Mouse (Mus musculus) embryo, embryonic 11.5 days (tissue): ENCODE measurements around the gene Rpp14.

Experiments
- DNase-seq: peaks from one replicate; pipeline ENCODE4 v3.0.0-alpha.2; 2012; ENCODE audit warnings: low read depth, low spot score

Rpp14 gene

DNA sequence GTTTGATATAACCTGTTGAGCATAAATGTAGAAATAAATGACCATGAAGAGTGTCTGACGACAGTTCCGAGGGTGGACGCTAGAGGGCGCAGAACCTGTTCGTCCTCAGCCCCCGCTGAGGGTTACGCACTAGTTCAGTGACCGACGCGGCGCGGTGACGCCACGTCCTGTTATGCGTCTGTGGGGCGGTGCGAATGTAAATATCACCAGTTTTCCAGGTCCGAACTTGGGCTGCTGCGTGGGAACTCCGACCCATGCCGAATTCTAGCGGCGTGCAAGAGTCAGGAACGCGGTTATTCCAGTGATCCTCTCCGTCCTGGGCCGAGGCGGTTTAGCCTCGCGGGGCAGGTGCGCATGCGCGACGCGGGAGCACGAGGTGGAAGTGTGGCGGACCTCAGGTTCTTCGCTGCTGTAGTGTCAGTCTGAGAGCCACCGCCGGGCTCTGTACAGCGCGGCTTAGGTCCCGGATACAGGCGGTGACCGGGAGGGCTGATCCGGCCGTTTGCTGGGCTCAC is at the start of gene Rpp14:
Rpp14 (plus strand) TSS at position 203 of the 515 bp plus-strand sequence.
- DNase-seq, result peak; percentile 96

DNA sequence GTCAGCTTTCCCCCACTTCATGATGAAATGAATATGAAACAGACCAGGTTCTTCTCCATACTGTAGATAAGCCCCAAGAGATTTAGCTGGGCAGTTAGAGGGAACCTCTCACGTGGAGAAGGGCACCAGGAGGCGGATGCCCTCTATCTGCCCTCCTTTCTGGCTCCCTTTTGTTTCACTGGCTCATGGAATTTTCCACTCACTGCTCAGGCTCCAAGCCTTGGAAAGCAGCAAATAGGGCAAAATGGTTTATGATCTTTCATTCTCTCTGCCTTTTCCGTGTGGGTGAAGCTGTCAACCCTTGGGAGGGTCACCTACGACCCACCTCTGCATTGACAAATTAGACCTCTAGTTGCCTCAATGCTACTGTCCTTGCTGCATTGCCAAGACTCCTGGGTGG is 49.6 kb upstream of the Rpp14 start:
- DNase-seq, result no peak

DNA sequence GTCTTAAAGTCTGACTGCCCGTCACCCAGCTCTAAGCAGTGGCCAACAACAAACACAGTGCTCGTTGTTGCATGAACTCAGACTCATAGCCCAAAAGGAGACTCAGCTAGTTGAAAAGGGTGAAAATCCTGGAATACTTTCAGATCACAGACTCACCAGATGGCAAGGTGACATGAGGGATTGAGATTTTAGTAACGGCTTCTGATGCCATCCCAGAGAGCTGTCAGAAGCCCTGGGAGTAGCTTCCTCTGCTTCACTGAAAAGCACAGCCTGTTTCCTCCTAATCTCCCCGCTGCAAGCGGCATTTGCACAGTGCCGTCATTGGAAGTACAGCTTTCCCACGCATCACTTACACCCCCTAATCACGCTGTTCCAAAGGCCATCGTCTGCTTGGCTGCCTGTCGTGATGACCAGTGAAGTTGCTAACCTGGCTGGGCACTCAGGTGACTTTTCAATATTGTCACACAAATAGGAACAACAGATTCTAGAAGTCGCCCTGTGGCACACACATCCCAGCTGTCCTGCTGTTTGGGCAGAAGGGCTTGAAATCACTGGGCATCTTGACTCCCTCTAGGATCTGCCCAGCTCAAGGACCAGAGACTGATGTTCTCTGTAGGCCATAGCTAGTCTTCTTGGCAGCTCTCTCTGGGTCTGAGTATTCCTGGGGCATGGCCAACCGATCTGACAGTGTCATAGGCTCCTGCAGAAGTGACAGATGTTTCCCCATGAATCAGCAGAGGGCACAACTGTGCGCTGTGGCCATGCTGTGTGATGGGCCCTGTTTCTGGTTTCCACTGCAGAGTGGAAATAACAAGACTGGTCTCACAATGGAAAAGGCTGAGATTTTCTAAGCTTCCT is 47.9 kb upstream of the Rpp14 start:
- DNase-seq, result no peak

DNA sequence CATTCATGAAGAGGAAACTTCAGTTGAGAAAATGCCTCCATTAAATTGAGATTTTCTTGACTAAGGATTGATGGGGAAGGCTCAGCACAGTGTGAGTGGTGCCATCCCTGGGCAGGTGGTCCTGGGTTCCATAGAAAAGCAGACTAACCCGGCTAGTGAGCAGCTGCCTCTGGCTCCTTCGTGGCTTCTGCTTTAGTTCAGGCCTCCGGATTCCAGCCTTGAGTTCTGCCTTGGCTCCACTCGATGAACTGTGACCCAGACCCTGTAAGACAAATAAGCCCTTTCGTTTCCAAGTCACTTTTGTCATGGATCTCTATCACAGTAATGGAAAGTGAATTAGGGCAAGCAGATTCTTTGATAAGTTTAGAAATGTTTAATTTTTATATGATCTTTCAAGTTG is 45.6 kb upstream of the Rpp14 start:
- no peak for DNase-seq

DNA sequence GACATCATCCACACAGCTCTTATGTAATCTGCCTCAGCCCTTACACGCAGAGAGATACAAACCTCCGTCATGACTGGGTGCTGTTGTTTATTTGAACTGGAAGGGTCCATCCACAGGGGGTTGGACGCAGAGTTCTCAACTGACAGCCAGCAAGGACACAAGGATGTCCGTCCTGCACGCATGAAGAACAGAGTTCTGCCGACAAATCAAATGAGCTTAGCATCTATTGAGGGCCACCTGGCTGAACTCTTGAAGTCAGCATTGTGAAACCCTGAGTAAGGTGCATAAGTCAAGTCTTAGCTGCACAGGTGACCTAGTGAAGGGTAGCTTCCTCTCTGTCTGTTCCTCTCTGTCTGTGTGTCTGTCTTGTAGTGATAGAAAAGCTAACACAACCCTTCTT is 44.2 kb upstream of the Rpp14 start:
- no peak for DNase-seq

DNA sequence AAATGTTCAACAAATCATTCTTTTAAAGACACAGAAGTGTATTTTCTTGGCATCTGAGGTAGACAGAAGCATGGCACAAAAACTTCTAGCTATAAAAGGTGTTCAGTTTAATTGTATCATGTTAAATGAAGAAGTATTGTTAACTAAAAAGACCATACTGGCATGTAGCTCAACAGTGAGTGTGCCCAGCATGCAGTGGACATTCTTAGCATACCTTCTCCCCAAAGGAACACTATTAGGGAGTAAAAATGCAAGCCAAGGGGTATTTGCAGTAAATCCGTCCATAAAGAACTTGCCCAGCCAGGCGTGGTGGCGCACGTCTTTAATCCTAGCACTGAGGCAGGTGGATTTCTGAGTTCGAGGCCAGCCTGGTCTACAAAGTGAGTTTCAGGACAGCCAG is 43.8 kb upstream of the Rpp14 start:
- no peak for DNase-seq

DNA sequence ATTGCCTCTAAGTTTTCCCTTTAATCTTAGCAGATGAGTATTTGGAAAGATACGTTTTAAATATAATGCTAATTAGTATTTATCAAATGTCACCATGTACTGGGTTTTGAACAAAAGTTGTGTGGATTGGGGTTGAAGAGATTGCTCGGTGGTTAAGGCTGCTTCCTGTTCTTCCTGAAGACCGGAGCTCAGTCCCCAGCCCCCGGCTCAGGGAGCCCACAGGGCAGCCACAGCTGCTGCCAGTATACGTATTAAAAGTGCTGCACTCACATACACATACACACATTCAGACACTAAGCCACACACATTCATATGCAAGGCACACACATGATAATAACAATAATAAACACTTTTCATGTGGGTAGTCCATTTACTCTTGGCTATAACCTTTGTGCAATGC is 42.0 kb upstream of the Rpp14 start:
- no peak for DNase-seq

DNA sequence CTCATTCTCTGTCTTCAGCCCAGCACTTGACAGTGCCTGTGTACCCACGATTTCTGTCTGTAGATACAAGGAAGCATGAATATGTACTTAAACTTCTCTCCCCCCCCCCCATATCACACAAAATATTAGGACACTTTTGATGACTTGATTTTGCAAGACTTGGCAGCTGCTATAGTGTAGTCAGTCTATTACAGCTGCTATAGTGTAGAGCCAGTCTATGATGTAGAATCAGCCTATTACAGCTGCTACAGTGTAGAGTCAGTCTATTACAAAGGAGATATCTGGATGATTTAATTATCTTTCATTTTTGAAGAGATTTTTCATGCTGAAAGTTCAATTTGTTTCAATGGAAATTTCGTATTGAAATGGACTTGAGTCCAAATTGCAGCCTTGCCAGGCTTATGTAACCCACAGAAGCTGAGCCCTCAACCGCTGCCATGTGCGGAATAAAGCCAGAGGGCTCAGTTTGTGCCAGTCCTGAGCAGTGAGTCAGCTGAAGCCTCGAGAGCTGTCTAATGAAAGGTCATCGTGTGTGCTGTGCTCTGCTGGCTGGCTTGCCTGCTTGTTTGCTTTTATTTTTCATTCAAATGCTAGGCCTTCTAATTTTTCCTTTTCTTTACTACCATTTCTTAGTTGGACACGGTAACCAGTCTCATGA is 41.2 kb upstream of the Rpp14 start:
- DNase-seq, result no peak

DNA sequence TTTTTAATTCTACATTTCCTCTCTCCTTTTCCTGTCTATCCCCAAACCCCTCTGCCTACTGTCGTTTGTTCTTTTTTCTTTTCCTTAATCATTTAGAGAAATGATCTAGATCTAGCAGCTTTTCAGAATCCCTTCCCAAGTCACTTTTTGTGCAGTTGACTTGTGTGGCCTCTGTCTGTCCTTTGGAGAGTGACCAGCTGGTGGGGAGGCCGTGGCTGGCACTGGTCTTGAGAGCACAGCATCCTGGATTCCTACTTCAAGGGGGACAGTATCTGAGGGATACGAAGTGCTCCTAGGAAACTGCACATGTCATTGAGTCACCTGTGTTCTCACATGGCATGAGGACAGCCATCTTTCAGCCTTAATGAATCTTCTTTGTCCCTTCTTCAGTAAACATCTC is 40.0 kb upstream of the Rpp14 start:
- DNase-seq, result no peak

DNA sequence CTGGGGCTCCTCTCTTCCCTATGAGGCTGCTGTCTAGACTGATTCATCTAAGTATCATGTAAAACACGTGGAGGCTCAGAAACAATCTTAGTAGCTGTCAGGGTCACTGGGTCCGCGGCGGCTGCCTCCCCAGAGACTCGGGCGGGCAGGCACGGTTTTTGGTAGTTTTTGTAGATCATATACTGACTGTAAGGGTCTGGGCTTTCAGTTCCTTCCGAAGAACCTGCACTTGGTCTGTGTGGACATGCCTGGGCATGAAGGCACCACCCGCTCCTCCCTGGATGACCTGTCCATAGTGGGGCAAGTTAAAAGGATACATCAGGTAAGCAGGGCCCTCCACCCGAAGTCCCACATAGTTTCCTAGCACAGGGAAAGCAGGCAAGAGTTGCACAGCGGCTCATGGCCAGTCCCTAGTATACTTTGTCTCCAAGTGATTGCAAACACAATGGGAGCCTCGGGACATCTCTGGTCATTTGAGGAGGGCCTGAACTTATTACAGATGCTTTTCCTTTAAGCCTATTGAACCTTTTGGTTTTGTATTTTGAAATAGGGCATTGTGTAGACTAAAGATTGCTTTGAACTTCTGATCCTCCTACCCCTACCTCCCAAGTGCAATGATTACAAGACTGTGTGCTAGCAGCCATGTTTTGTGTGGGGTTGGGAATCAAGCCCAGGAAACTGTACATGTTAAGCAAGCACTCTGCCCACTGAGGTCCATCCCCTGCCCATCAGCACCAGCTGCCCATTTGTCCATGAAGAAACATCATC is 39.1 kb upstream of the Rpp14 start:
- no peak for DNase-seq

DNA sequence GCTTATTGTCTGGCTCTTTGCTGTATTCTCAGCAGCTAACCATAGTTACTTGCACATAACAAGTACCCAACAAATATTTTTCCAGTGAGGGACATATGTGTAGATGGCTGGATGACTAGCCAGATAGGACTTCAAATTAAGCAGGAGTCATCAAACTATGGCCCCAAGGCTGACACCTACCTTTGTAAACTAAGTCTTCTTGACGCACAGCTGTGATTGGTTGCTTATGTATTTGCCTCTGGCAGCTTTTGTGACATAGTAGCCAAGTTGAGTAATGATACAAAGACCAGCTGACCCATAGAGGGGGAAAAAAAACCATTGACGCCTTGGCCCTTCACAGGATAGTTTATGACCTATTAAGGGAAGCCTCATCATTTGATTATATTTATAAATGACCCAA is 38.0 kb upstream of the Rpp14 start:
- no peak for DNase-seq

DNA sequence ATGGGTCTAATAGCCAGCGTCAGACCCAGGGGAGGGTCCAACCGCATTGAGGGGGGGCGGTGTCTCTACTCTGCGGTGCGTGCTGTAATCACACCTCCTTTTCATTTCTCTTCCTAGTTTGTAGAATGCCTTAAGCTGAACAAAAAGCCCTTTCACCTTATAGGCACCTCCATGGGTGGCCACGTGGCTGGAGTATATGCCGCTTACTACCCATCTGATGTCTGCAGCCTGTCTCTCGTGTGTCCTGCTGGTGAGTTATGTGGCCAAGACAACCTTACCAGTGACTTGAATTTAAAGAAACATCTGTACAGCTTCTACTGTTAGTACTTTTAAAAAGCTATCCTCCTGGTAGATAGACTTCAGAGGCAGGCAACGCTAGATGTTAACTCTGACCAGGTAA is 37.6 kb upstream of the Rpp14 start:
- no peak for DNase-seq

DNA sequence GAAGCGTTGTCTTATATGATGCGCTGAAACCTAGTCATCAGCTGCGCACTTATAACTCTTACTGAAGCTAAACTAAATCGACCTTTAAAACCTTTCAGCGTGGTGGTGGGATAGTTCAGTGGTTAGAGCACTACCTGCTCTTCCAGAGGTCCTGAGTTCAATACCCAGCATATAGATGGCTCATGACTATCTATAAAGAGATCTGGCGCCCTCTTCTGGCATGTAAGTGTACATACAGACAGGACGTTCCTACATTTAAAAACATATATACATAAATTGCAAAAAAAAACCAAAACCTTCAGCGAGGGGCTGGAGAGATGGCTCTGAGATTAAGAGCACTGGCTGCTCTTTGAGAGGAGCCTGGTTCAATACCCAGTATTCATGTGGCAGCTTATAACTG is 35.8 kb upstream of the Rpp14 start:
- DNase-seq, result peak; percentile 29

DNA sequence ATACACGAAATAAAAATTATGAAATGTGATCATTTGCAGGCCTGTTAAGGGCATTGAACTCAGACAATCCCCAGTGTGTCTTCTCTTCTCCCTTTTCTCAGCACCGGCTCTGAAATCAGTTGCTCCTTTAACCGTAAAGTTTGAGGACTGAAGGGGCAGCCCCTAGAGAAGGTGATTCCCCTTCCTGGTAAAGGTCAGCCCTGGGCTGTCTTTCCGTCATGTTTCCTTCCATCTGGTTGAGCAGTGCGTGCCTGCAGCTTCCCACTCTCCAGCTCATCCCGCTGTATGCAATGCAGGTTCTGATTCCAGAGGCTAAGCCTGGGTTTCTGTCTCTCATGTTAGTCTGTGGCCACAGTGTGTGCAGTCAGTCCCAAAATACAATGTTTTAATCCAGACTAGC is 35.4 kb upstream of the Rpp14 start:
- DNase-seq, result no peak

DNA sequence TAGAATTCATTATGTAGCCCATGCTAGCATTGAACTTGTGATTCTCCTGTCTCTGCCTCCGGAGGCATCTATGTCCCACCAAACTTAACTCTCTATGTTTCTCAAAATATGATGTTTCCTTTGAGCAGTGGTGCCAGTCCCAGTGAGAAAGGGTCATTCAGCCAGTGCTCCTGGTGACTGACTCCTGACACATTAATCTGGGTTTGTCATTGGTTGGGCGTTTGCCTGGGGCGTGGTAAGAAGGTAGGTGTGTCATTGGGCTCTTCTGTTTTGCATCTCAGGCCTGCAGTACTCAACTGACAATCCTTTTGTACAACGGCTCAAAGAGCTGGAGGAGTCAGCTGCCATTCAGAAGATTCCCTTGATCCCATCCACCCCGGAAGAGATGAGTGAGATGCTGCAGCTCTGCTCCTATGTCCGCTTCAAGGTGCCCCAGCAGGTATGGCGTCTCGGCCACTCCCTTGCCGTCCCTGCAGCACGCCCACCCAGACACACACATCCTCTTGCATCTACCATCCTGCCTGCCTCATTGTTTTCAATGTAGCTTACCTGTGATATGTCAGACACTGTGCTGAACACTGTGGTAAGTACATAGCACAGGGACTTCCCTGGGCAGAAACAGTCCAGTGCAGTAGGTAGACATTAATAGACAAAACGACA is 34.9 kb upstream of the Rpp14 start:
- no peak for DNase-seq

DNA sequence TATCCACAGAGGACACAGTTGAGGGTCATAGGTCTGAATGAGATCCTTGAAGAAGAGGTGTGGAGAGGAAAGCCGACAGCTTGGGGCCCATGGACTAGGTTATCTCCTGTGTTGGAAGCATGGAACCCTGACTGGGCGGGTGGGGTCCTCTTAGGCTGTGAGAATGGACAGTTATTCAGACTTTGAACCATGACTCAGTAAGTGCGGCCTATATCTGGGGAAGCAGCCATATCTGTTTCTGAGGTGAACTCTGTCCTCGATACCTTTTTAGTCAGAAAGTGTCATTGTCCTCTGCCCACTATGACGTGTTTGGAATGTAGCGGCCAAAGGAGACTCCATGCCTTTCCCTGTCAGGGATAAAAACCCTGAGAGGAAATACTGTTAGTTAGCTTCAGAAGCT is 33.3 kb upstream of the Rpp14 start:
- DNase-seq, result no peak

DNA sequence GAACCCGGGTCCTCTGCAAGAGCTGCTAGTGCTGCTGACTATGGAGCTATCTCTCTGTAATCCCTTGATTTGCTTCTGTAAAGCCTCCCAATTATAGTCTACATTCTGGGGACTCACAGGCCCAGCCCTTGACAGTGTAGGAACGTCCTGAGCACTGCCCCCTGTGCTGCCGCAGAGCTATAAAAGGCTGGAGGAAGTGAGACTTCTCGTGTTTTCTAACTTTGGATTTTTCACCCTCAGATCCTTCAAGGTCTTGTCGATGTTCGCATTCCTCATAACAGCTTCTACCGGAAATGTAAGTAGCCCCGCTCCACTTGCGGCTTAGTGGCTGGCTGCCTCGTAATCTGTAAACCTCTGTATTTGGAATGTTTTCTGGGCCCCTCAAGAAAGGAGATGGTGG is 30.8 kb upstream of the Rpp14 start:
- DNase-seq, result no peak

DNA sequence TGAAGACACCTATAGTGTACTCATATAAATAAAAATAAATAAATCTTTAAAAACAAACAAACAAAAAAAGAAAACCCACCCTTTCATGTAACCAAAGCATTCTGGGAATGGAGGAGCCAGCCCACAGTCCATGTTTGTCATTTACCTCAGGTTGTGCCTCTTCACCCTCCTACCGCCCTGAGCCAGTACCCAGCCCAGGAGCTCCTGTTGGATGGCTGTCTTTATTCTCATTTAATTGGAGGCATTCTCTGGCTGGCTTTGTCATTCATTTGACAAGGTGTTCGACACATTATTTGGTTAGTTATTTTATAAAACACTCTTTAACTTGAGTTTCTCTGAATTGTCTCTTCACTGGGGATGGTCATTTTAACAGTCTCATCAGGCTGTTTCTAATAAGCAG is 28.3 kb upstream of the Rpp14 start:
- no peak for DNase-seq

DNA sequence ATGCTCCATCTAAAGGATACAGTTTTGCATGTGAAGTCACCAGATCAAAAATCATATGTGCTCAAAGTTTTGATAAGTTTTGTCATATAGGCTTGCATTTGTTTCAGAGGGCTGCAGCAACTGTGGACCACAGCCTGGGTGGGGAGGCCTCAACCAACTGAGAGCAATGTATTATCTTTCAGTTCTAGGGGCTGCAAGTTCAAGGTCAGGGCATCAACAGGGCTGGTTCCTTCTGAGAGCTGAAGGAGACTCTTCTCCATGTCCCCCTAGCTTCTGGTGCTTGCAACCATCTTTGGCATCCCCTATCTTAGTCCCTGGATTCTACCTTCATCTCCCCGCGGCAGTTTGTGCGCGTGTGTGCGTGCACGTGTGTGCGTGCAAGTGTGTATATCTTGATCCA is 27.5 kb upstream of the Rpp14 start:
- no peak for DNase-seq

DNA sequence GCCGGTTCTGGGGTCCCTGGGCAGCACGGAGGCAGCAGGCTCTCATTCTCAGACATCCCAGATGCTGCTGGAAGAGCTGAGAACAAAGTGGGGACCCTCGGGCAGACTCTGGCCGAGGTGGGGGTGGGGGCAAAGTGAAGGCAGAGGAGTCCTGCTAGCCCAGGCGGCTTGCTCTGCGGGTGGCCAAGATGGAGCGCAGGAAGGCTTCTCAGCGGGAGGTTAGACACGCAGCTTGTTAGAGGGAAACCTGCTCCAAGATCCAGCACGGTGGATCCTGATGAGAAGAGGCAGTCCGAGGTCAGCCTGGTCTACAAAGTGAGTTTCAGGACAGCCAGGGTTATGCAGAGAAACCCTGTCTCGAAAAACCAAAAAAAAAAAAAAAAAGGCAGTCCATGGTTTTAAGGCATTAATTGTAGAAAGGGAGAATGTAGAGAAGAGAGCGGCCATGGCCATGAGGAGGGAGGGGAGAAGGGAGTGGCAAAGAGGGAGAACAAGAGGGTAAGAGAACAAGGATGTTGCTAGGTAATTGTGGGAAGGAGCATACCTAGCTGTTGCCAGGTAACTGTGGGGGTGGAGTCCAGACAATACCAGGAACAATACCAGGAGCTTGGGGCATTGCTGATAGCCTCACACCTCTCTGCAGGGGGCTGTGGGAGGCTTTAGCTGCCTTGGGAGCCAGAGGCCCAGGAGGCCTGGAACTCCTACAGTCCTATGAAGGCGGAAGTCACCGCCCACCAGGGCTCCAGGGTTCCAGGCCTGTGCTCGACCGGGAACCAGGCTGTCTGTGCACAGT is 25.7 kb upstream of the Rpp14 start:
- DNase-seq, result no peak

DNA sequence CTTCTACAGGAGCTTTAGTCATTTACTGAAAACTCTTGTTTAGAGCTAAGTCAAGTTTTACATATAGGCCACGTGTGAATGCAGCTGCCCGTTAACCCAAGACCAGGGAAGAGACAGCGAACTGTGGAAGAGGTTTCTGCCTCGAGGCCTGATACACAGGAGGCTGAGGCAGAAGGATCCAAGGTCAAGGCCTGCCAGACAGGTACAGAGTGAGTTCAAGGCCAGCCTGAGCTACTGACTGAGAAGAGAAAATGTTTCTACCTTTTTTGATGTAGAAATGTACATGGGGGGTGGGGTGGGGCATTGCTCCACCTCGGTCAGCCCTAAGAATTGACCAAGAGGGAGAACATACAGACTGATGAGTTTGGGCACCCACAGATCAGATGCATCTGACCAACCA is 24.1 kb upstream of the Rpp14 start:
- DNase-seq, result no peak
